Mouse (Mus musculus) adrenal gland (tissue): ENCODE measurements at regions not wholly inside any gene's neighbourhood (a gene's known extent, or its start where the extent isn't known, plus 50 kb on each side); places are given as distances from the start of the nearest gene placed in this dataset.

Source experiments
- intact Hi-C: fragments of 180-260 bp; cut with DNase I; formaldehyde crosslinking; loops from one replicate; pipeline ENCODE4 v1.15.1; 2025

DNA sequence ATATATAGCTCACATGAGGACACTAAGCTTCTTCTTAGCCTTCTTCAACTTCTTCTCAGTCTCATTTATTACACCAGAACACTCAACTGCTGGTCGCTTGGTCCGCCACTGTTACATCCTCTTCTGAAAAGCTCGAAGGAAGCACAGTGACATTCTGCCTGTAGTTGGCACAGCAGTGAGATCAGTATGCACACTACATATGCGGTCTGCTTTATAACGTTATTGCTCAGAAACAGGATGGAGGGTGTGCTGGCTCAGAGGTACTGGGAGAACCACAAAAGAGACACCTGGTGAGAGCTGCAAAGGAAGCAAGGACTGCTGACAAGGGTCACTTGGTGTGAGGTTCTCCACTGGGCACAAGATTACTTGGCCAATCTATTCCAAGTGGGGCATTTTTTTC, 179.5 kb downstream of the Ets1 start:
- intact Hi-C loops = no loop called here

DNA sequence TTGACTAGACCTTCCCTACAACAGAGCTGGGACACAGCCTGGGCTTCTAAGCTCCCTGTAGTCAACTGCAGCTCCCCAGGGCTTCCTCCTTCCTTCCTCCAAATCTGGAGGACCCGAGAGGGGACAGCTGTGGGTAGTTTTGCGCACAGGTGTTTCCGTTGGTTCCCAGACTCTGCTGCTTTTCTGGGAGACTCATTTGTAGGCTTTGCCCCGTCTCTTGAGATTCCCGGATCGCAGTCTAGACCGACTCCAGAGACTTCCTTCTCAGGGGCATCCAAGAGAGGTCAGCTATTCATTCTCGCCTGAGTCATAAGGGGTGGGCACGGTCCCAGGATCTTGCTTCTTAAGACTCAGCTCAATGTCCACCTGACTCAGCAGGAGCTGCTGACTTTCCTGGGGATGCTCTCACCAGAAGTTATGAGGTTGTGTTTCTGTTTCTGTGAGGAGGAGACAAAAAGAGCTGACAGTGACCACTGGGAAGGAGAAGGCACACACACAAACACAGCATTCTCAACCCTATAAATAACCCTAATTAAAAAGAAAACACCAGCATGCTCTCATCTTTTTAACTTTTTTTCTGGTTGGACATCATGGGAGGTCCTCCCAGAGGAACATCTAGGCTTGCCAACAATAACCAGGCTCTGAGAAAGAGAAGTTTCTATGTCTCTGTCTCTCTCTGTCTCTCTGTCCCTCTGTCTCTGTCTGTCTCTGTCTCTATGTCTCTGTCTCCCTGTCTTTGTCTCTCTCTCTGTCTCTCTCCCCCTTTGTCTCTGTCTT, 180.8 kb downstream of the Ets1 start:
- intact Hi-C loops = no loop called here

DNA sequence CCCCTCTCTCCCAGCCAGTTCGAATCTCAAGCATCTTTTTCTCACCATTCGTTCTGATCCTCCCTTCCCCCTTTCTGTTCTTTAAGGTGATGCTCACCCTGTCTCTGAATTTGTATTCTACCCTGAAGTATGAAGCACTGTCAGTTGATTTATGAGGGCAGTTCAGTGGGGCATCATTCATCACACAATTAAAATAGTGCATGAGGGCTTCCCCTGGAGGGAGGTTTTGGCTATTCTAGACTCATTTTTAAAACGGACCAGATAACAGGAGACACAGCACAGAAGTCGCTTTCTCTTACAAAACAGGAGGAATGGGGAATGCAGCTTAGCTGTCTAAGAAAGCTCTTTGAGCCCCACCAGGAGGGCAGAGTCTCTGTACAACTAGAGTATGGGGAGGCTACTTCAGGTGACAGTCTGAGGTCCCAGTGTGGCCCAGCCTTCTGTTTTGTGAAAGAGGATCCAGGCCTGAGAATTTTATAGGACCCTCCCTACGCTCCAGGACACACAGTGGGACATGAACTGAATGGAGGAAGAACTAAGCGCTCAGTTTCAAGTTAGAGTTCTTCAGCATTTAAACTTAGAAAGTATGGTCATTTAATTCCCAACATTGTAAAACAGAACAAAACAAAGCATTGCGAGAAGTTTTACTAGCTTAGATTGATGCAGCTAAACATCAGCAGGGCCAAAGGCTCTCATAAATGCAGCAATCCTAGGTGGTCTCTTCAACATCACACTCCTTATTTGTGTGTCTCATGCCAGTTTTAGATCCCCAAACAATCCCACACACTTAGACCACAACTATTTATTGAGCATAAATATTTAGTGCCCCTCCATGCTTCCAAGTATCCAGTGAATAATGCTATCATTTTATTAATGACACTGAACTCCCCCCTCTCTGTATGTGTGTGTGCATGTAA, 181.7 kb downstream of the Ets1 start:
- intact Hi-C loops = no loop called here

DNA sequence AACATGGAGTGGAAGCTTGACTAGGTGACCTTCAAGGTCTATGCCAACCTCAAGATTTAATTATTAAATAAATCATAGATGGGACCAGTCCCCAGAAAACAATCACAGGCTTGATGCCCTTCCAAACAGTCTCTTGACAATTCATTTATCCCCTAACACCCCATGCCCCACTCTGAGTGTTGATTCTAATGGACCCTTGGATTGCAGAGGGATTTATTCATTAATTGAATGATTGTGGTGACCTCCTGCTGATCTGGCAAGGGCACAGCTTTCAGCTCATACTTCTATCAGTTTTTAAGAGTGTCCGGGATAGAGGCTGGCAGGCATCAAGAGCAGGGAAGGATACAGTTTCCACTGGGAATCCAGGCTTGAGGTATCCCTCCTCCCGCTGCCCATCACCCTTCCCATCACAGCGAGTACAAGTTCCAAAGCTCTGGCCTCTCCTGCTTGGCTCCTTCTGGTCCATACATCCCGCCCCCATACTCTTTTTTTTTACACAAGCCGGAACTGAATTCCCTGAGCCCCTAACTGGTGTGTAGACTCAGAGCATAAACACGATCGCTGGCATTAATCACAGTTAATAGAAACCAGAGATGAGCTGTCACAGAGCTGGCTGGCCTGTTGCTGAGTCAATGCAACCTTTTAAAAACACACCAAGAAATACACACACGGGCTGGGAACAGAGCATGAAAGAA, 187.6 kb downstream of the Ets1 start:
- intact Hi-C loops = no loop called here

DNA sequence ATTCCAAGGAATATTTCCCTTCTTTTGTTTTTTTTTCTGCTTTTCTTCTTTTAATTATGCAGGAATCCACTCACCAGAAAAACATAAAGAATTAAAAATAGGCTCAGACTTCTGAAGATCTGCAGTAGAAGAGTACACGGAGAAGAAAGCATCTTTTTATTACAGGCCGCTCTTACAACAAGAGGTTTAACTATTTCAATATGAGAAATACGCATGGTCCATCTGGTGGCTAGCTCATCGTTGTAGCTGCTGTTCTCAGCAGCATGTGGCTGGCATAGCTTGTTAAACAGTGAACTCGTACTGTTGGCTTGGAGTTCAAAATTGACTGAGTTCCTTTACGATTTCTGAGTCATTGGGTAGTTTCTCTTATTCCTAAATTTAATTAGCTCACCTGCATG, 188.1 kb downstream of the Ets1 start:
- intact Hi-C loops = no loop called here

DNA sequence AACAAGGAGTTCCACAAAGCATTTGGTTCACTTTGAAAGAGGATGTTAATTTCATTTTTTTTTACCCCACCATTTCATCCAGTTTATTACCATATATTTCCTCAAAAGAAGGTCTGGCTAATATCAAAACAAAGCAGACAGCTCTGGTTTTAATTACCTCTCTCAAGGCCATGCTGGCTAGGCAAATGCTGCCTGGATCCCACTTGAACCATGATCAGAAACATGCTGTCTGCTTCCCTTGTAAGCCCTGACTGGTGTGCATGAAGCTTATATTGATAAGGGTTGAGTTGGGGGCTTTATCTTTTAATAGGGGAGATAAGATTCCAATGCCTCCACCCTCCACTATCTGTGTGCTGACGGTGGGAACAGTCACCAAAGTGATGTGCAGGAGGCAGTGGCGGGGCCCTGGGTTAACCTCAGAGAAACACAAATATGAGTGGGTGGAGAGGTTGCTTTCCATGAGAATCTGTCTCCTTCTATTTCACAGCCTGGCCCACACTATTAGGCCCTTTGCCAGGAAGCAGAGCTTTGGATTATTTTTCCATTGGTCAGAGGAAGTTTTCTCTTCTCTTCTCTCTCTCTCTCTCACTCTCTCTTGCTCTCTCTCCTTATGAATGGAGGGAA, 194.4 kb downstream of the Ets1 start:
- intact Hi-C loops = no loop called here

DNA sequence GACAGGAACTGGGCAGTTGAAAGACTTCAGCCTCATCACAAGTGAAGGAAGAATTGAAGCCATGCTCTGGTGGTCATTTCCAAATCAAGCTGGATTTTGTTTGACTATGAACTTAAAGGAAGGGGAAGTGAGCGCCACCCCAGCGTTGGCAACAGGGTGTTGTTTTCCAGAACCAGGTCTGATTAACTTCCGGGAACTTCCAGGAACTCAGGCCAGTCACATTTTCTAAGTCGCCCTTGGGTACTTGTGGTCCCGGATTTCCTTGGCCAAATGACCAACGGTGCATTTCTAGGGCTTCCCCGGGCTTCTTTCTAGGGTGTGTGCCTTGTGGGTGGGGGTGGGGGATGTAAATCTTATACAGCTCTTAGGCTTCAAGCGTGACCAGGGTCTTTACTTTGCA, 197.4 kb downstream of the Ets1 start:
- intact Hi-C loops = no loop called here

DNA sequence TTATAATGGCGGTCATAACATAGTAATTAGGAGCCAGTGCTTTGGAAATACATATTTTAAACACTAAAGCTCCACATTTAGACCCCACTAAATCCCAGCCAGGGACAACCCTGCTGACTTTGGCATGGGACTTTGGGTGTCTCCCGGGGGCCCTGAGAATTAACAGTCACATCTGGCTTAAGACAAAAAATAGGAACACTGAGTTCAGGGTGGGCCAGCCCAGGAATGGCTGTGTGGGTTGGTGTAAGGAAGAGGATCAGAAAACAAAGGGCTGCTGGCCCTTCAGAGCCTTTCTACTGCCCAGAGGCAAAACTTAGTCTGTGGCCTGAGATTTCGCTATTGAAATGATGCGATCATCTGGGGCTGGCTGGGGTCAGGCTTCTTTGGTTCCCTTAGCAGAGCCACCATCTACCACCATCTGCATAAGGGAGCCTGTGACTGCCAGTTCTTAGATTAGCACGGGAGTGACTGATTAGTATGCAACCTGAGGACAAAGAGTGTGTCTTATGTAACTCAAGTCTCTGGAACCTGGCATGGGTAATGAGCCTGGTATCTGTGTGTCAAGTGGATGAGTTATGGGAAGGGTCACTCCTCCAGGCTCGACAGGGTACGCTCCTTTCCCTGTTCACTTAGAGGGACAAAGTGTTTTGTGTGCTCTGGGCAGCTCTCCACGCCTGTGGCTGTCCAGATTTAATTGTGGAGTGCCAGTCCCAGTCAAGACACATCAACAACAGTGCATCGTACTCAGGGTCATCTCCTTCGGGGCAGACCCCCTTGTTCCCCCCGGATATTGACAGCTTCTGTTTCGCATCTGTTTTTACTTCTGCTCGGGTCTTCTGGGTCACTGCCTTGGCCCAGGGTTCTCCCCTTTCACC, 199.0 kb downstream of the Ets1 start:
- intact Hi-C loops = no loop called here

DNA sequence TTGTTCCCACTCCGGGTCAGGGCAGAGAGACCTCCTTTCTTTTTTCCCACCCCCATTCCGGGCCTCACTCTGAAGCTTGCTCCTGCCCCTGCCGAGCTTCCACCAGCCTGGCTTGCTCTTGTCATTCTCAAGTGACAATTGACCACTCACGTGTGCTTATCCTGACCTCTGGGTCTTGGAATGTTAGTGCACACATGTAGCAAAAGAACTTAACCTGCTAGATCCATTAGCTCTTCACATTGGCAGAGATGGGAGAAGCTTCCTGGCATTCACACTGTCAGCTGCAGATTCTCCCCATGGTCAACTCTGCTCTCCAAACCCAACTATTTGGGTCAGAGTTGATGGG, 199.6 kb downstream of the Ets1 start:
- intact Hi-C loops = no loop called here

DNA sequence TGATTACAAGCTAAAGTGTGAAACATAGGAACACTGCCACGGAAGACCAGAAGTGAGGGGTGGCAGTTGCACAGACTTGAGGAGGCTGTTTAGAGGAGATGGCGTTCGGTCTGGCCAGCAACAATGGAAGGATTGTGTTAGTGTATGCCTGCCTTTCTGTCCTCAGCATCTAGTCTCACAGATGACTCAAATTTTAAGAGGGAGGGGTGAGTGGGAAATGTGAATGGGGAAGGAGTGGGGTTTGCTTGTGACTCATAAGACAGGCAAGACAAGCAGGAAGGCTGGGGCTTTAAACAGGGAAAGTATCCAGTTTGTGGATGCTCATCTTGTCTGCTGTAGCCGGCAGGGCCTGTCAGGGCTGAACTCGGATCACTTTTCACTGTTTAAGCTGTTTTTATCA, 200.3 kb downstream of the Ets1 start:
- intact Hi-C loops = no loop called here

DNA sequence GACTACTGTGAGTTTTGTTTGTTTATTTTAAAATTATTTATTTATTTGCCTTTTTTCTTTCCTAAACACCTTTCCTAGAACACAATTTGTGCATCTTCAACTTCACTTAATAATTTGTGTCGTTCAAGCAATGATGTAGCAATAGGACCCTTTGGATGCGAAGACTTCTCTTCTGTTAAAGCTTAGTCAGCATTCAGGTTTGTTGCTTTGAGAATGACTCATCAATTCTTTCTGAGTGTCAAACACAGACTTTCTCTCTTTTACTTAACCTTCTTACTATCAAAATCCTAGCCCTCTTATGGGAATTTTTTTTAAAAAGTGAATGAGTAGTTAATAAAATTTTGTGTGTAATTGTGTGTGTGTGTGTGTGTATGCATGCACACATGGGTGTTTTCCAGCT, 211.3 kb downstream of the Ets1 start:
- intact Hi-C loops = no loop called here

DNA sequence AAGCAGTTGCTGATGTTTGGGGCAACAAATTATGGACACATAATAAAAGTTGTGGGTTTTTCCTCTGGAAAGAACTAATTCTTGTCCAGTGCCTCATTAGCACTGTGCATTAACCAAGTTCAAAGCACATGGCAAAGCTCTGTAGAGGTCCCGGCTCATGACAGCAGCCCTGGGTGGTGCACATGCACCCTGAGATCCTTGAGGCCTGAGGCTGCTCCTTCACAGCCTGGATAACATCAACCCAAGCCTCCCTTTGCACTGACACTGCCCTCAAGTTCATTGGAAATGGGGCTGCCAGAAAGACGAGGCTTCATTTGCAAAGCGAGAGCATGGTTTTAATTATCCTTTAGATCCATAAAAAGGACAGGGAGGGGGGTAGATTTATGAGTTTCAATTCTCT, 216.3 kb downstream of the Ets1 start:
- intact Hi-C loops = no loop called here

DNA sequence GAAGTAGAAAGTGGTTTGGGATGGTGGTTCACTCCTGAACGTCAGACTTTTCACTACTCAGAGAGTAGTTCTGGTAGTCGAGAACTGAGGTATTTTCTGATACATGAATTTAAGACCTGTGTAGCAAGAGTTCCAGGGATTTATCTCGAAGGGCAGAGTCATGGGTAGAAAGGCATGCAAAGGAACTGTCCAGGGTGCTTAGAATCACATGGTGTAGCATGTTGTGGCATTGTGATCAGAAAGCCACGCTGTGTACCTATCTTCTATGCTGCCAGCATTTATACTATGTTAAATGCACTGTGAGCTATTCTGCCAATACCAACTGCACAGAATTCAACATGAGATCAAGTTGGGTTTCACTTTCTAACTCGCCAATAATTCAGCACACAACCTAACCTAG, 227.3 kb downstream of the Ets1 start:
- intact Hi-C loops = no loop called here

DNA sequence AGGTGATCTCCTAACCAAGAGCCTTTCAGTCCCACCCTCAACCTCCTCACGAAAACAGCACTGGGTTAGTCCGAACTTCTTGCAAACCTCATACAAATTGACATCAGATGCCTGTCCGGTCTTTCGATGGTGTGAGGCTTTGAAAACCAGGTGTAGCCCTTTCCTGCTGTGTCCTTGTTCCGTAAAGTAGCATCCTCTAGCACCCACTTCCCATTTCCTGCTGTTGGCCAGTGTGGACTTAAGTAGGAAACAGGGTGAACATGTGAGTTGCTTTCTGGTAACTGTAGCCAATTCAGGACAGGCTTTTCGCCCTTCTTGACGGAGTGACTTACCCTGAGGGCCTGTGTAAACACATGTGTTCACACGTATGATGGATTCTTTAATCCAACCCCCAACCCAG, 232.9 kb downstream of the Ets1 start:
- intact Hi-C loops = no loop called here

DNA sequence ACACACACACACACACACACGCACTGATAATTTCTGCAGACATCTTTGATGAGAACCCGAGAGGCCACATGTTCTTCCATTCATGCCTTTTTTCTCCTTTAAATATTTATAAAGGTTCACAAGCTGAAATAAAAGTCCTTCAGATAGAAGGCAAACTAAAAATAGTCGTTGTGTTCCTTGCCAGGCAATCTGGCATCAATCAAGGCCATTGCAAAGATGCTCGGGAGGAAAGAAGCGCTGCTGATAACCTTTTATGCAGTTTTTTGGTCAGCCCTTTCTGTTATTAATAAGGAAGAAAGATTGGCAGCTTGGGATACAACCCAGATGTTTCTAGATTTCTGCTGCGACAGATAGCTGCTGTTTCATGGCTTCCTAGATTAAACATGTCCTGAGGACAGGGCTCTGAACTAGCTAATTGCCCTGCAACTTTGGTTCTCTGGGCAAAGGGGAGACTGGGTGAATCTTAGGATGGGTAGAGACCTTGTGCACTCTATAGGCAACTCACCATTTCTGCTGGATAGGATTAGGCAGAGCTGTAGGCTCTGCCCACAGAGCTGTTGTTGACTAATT, 238.4 kb downstream of the Ets1 start:
- intact Hi-C loops = no loop called here

DNA sequence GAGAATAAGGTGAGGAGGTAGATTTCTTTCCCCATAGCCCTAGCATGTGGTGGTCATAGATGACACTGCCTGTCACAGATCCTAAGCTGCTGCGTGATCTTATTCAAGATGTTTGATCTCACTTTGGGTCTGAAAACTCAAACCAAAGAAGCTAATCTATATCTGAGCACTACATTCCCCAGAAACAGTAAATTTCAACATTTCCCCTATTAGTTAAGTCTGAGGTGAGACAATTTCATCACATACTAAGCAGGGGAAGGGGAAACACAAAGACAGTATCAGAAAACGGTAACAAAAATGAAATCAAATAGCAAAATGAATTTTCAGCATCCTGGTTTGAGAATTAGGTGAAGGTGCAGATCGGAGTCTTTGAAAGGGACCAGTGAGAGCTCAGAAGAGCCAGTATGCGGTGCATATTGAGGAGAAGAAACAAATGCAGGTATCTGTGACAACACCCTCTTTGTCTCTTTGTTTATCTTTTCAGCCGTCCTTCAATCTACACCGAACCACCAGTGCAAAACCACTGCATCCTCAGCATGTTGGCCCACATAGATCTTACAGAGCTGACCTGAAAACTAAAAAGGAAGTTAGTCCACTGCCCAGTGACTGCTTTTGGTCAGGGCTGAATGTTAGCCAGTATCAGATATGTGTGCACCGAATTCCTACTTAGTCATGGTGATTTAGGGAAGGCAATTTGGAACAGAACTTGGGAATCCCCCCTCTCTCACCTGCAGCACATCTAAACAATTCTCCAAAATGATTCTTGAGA, 247.0 kb downstream of the Ets1 start:
- intact Hi-C loops = no loop called here

DNA sequence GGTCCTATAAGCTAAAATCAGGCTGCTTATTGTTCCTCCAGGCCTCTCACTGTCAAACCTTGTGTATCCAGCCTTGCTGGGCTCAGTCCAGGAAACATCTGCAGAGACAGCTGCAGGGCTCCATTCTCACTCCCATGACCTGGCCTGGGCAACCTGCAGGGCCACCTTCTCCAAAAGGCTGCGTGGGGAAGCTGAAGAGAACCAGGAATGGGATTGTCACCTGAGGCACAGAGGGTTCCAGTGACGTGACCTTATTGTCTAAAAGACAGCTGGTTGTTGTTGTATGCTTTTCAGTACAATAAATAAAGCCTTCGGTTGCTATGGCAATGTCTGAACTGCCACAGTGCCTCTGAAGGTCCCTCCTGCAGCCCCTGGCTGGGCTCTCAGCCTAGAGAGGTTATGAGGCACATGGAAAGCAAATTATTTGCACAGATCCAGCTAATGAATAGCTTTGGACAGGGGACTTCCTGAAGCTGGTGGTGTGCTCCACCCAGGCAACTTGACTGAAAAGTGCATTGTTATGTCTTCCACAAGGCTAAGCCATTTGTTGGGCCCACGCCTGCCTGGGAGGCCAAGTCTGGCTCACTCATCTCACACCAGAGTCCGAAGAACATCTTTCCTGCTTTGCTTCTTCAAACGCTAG, 250.1 kb downstream of the Ets1 start:
- intact Hi-C loops = no loop called here

DNA sequence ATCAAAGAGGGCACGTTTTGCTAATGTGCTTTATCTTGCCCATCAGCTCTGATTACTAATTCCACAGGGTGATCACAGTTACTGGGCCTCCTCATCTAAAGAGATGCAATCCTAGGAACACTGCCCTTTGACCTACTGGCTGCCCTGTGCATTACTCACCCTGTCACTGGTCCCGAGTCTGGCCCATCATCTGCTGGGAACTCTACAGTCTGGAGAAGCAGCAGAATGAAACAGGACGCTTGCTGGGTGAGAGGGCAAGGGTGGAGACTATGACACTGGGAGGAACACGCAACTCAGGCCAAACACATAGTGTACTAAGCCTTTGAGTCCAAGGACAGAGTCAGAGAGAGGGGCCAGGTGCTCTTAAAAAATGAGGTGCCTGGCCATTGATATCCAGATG, 263.8 kb downstream of the Ets1 start:
- intact Hi-C loops = no loop called here

DNA sequence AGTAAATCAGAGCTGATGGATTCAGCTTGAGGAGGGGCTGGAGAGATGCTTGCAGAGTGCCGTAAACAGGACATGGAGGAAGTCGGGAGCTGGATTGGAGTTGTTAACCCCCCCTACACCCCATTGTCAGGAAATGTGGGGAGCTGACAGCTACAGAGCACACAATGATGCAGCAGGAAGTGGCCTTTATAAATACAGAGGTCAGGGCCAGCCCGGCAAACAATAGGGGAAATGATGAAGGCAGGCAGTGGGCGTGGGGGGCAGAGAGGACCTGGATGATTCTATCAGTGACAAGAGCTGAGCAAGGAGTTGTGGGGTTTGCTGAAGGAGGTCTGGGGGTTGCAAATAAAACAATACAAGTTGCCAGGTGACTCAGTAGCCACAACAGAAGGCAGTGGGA, 265.3 kb downstream of the Ets1 start:
- intact Hi-C loops = no loop called here
